Mouse (Mus musculus): Measurements from ENCODE around the gene Pnkp.

Gene Pnkp

DNA sequence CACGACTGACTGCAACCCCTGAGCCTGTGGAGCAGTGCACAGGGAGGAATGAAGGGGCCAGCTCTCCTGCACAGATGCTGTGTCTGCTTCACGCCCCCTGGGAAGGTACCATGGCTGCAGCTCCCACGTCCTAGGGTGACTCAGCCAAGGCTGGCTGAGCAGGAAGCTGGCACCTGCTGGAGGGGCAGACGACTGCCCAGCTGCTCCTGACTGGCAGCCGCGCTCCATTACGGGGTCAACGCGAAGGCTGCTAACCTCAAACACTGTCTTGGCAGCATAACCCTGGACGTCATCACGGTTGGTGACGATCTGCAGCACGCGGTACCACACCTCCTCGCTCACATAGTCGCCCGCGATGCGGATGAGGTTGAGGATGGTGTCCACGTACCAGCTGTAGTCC lies 48.5 kb downstream of the Pnkp start:
- no peak for DNase-seq (ENCODE audit: low spot score)

DNA sequence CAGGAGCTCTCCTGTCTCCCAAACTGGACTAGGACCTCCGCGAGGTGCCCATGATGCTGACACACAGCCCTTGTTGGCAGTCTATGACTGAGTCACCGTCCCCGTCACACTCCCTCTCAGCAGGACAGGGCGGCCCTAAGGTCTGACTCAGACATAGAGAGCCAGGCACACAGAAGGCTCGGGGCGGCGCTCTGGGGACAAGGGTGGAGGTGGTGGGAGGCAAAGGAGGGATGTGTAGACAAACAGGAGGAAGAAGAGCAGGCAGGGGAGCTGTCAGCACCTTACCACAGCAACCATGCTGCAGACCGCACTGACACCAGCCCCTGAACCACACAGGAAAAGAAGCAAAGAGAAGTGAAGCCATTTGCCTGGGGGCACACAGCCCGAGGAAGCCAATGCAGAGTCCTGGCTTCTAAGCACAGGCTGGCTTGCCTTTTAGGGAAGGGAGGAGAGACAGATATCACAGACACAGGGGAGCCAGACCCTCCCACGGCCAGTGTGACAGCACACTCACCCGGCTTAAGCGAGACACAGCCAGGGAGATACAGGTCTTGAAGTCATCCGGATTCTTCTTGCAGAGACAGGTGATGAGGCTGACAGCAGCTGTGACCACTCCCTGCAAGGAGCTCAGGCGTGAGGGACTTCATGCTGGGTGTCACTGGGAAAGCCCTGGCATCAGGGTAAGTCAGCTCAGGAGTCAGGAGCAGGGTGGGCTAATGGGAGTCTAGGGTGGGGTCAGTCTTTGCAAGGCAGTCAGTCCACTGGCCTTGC lies 52.0 kb downstream of the Pnkp start:
- no peak for DNase-seq (ENCODE audit: low spot score)
